Mouse (Mus musculus) CD4-positive, CD25-positive, alpha-beta regulatory T cell, adult 4 months (primary cell): ENCODE results near the gene Slc45a3. TPM values are rescaled to one million over a fixed set of nuclear protein-coding genes. Genes with fewer than 3 reads are reported as not detected.

ENCODE experiments used
- ATAC-seq: one replicate; pipeline ENCODE4 v1.8.0; 2017
- polyA plus RNA-seq, 2 experiments: library from polyadenylated mRNA; unstranded; fragments of 100-300 nt; shearing (Covaris generic); gene quantifications; one replicate each; pipeline ENCODE4 v1.2.1; 2017

The Slc45a3 gene
- polyA plus RNA-seq, 2 experiments from 2014 or later: 0.26 to 0.49 TPM

DNA sequence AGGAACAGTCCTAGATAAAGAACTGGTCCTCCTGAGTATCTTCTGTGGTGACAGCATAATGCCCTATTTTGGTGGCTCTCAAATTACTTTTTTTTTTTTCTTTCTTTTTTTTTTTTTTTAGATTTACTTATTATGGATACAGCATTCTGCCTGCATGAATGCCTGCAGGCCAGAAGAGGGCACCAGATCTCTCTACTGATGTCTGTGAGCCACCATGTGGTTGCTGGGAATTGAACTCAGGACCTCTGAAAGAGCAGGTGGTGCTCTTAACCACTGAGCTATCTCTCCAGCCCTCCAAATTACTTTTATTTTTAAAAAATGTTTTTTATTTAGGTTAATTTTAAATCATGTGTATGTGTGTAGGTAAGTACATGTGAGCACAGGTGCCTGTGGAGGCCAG, 37.7 kb downstream of the Slc45a3 start:
- peak; percentile 54 for ATAC-seq

DNA sequence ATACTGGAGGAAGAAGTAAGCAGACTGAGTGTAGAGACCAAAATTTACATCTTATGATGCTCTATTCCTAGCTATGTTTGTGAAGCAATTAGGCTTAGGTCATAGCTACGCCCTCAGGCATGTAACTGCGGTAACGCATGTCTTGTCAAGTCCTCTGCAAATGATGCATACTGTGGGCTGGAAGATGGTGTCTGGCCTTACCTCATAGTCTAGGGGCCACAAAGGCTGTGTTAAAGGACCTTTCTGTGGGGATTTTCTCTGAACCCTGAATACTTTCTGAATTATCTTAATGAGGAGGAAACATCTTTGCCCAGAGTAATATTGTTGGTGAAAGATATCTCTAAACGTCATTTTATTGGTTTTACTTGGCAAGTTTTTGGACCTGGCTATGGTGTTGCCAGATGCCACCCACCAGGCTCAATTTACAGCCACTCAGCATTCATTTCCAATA, 39.1 kb downstream of the Slc45a3 start:
- ATAC-seq: no peak

DNA sequence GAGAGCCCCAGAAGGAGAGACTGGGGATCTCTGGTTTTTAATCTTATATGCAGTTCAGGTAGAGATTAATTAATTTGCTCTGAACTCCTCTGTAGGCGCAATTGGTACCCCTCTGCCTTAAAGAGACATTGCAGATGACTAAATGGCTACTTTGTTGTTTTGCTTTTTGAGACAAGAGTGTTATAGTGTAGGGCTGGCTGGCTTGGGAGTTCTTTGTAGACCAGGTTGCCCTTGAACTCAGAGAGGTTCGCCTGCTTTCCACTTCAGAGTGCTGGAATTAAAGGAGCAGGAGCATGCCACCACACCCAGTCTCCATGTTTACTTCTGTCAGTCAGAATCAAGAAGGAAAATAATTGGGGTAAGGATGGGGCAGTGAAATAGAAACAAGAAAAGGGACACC, 40.3 kb downstream of the Slc45a3 start:
- ATAC-seq: no peak

DNA sequence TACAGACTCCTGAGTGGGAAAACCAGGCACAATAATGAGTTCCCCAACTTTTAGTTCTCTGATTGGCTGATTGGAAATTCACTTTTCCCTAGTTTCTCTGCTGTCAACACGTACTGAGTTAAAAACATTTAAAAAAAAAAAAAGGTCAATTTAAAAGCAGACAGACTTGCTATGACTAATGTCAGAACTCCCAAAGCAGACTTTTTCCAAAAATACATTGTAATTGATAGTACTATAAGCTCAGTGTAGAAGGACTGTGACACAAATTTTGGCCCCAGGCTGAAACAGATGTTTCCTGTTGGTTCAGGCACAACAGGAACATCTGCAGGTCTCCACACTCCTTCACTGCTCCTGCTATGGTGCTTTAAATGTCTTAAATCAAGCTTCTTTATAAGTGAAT, 41.0 kb downstream of the Slc45a3 start:
- ATAC-seq: no peak

DNA sequence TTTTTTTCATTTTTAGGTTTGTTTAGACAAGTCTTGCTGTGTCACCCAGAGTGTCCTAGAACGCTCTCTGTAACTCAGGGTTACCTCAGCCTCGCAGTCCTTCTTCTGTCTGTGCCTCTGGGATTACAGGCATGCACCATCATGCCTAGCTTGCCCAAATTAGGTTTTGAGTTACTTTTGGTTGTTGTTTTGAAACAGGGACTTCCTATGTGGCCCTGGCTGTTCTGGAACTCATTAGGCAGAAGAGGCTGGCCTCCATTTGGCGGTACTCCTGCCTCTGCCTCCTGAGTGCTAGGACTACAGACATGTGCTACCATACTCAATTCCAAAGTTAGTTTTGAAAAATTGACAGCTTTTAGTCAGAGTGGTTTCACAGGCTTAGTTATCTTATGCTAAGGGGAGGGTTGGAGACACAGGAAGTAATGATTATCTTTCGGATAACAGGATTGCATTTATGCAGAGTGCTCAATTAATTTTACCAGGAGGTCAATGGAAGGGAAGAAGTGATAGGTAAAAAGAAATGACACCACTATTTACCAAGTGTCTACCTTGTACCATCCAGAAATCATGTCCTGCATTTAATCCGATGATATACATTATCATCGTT, 41.9 kb downstream of the Slc45a3 start:
- ATAC-seq: no peak

DNA sequence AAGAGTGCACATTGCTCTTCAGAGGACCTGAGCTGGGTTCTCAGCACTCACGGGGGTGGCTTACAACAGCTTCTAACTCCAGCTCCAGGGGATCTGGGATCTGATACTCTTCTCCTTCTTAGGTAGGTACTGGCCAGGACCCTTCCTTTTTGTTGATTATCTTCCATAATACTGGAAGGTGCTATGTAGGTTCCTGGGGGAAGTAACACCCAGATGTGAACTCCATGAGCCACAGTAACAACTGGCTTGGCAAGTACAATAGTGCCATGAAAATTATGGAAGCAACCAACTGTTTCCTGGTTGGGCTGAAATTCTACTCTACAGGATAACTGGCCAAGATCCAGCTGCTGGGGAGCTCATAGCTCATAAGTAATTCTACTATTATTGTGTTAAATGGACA, 42.7 kb downstream of the Slc45a3 start:
- no peak for ATAC-seq

DNA sequence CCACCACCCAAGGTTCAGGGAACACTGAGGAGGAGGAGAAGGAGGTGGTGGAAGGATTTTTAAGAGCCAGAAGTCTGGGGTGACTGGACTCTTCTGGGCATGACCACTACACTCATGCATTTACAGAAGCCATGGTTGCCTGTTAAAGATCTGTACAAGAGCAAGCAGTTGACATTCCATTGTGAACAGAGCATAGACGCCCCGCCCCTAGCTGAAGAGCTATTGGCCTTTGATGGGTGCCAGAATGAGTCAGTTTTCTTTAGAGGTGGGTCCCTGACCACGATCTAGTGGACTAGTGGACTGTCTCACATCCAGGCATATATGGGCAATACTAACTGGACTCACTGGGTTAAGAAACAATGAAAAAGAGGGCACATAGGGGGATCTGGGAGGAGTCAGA, 43.3 kb downstream of the Slc45a3 start:
- no peak for ATAC-seq

DNA sequence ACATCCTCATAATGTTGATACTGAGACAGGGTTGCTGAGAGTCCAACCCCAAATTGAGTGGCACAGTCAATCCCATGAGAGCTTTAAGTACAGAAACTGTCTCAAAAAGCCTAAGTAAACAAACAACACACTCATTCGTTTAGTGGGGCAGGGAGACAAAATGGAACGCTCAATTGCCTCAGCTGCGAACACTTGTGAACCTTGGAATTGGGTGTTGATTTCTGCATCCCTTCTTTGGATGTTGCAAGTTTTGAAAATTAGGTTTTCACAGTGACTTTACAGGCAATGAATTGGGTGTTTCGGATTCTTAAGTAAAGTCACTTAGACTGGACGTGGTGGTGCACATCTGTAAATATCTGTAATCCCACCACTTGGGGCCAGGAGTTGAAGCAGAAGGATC, 44.0 kb downstream of the Slc45a3 start:
- no peak for ATAC-seq

DNA sequence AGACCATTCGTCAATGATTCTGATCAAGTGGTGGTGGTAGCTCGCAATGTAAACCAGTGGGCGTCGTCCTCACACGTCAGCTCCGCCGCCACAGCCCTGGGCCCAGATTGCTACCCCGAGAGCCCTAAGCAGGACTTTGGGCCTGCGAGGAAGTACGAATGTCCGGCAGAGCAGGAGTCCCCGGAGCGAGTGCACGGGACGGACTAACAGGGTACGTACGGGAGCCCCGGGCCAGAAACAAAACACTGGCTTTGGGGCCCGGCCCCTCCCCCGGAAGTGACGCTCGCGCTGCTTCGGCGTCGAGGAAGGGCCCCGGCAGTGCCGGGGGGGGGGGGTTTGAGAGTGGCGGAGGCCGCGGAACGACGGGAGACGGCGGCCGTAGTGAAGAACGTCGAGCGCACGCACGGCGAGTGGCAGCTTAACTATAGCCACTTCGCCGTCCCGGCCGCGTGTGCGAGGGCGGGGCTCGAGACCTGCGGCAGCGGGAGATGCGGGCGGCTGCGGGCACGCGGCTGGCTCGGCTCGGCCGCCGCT, 44.6 kb downstream of the Slc45a3 start, which contains the start of gene Elk4:
Gene Elk4, plus strand, starts transcription at position 326 of the 534 bp plus-strand sequence.
- peak; percentile 50 for ATAC-seq

DNA sequence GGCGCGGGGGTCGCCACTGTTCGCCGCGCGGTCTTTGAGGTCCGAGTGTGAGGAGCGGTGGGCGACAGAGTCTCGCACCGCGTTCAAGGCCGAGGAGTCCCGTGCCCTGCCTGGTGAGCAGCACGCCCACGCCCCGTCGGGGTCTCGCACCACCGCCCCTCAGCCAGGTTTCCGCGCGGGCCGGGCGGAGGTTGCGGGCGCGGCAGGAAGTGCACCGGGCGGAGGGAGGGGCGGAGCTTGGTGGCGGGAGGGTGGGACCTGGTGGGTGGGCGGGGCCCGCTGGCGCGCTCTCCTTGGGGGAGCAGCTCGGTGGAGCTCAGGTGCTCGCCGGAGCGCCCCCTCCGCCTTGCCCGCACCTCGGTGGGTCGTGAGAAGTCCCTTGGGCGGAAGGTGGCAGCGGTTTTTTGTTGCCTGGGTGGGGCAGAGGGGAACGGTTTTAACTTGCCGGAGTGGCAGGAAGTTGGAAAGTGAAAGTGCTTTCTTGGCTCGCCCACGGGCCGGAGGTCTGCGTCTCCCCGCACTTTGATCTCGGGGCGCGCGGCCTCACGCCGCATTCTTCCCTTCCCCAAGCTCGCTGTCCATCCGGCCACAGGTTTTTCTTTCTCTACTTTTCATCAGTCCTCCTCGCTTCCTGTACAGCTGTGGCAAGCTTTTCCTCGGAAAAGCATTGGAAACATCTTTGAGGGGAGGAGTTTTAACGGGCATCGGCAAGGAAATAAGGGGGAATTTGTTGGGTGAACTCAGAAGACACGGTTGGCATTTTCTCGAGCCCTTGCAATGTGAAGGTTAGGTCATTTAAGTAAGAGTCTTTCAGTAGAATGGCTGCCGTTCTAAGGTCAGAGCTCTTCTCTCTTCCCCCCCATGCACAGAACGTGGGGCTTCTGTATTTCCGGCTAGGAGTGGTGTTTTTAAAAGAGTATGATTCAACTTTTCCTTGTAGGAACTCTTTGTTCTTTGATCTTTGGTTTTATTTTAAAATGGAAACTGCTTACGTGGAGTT, 45.4 kb downstream of the Slc45a3 start:
- peak; percentile 54 for ATAC-seq

DNA sequence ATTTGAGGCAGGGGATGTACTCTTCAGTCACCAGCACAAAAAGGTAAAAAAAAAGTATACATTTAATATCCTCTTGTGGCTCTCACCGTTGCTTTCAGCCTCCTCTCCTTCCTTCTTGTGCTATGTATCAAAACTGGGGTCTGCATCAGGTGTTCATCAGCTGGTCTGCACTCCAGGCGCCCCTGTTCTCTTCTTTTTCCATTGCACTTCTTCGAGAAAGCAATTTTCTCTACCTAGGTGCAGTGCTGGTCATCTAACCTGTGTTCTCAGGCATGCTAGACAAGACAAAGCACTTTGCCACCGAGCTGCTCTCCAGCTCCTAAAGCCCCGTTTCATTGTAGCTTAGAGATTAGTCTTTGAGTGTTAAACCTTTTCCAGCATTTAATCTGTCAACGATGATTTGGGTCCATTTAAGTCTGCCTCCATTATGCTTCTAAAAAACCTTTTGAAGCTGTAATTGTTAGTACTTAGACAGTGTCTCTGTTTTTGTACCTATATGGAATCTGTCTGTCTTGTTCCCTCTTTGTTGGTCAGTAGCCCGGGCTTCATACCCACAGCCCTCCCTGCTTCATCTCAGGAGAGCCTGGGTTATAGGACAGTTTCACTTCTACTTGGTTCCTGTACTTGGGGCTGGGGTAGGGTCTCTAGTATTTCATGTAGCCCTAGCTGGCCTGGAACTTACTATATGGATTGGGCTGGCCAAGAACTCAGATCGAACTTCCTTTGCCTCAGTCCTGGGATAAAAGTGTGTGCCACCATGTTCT, 46.3 kb downstream of the Slc45a3 start:
- ATAC-seq: no peak

DNA sequence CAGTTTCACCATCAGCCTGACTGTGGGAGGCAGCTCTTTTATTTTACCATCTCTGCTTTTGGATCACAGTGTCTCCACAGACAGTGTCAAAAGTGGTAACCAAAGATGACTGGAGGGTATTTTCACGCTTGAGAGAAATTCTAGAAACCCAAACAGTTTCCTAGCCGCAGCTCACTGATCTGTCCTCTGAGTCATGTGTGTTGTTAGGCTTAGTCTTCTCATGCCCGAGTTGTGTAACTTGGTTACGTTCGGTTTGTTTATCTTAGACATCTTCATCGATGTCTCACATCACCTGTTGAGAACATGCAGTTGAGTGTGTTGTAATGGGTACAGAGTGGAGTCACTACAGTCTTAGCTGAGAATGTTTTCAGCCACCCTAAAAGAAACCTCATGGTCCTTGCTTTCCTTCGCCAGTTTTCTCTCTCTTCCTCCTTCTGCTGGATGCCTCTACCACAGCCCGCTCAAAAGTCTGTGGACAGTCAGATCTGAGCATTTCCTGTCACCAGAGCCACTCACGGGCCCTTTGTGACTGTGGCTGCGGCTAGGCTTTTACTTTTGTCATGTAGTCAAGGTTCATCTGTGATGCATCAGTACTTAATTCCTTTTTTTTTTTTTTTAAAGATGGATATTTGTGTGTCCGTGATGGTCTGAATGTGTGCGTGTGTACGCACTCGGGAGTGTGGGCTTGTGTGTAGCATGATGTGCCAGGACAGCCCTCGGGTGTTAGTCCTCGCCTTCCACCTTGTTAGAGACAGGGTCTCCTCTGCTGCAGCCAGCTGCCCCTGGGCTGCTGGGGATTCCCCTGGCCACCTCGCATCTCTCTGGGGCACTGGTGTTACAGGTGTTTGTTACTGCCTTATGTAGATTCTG, 48.1 kb downstream of the Slc45a3 start:
- ATAC-seq: peak; percentile 46

DNA sequence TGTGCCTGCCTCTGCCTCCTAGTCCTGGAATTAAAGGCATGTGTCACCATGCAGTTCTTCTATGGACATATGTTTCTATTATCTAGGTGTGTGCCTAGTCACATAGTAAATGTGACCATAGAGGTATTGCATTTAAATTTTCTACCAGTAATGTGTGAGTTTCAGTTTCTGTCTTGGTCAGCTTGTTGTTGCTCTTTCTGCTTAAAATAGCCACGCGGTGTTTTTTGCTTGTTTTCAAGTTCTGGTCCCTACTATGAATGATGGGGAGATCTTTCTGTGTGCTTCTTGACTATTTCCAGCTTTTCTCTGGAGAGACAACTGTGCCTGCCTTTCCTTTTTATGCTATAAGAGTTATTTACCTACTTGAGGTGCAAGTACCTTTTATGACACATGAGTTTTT, 49.0 kb downstream of the Slc45a3 start:
- ATAC-seq: no peak

DNA sequence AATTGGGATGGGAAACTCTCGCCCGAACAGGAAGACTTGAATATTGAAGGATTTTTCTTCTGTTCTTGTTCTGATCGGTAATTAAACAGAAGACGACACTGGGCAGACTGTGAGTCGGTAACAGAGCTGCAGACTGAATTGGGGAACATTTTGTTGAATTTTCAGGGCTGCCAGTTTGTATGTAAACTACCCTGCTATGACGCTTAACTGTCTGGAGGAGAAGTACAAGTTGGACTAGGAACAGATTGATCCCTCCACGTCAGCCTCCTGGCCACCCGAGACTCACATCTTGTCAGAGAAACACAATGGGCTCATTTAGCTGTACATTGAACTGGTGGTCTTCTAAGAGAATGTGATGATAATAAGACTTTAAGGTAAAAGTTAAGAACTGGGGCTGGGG, 50.1 kb downstream of the Slc45a3 start:
- ATAC-seq: no peak

DNA sequence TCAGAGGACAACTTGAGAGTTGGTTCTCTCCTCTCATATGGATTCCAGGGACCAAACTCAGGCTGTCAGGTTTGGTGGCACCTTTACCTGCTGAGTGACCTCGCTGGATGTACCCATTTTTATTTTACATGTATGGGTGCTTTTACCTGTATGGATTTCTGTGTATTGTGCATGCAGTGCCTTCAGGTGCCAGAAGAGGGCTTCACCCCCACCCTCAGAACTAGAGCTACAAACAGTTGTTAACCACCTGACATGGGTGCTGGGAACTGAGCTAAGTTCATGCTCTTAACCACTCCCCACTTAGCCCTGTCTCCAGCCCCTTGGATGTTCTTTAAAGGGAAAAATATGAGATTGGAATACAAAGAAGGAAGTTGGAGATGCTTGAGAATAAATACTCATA, 52.0 kb downstream of the Slc45a3 start:
- ATAC-seq: no peak

DNA sequence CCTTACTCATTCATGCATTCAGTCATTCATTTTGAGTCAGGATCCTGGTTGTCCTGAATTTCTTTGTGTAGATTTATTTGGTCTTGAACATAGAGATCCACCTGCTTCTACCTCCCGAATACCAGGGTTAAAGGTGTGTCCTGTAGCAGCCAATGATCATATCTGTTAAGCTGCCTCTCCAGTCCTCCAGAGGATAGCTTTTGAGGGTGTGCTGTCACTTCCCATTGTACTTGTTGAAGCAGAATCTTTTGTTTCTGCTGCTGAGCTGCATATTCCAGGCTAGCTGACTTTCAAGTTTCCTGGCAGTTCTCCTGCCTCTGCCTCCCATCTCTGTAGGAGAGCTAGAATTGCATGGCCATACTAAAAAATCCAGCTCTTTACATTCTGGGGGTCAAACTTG, 53.9 kb downstream of the Slc45a3 start:
- no peak for ATAC-seq

DNA sequence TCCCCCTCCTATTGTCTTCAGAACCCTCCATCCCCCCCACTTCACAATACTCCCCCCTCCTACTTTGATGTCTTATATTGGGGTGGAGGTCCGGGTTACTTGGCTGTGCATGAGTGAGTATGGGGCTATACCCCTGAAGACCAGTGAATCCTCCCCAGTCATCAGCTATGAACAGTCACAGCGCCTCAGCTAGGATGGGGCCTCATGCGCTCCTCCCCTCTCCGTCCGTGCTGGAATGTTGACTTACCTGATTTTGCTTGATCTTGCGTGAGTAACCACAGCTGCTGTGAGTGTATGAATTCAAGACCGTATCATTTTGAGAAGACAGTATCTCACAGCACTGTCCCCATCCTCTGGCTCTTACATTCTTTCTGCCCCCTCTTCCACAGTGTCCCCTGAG, 57.1 kb downstream of the Slc45a3 start:
- ATAC-seq: no peak

DNA sequence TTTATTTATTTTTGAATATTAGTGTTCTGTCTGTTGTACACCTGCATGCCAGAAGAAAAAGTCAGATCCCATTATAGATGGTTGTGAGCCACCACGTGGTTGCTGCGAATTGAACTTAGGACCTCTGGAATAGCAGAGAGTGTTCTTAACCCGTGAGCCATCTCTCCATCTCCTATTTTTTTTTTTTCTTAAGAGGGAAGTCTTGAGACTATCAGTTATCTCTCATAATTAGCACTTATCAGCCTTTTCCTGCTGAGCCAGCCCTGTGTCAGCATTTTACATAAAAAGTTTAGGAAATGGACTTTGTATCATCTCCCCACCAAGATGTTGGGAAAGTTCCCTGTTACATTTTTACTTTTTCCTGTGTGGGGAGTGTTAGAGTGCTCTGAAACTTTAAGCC, 59.3 kb downstream of the Slc45a3 start:
- no peak for ATAC-seq

DNA sequence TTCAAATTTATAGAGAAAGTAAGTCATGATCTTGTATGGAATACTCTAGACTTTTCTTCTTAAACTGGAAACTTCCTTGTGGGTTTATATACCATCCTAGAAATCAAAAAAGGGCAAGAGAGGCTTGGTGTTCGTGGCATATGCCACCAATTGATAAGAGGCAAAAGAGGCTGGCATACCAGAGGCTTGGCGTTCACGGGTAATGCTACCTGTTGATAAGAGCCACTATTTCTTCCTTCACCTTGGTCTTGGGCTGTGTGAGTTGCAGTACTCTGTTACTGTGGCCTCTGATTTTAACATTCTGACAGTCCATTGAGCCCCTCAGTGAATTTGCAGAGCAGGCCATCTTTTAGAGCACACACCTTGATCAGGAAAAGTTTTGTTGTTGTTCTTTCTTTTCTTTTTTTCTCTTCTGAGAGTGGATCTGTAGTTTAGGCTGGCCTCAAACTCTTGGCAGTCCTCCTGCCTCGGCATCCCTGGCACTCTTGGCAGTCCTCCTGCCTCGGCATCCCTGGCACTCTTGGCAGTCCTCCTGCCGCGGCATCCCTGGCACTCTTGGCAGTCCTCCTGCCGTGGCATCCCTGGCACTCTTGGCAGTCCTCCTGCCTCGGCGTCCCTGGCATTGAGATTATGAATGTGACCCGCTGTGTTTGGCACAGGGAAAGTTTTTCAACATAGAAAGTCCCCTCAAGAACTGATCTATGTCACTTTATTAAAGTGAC, 64.3 kb downstream of the Slc45a3 start:
- ATAC-seq: no peak

DNA sequence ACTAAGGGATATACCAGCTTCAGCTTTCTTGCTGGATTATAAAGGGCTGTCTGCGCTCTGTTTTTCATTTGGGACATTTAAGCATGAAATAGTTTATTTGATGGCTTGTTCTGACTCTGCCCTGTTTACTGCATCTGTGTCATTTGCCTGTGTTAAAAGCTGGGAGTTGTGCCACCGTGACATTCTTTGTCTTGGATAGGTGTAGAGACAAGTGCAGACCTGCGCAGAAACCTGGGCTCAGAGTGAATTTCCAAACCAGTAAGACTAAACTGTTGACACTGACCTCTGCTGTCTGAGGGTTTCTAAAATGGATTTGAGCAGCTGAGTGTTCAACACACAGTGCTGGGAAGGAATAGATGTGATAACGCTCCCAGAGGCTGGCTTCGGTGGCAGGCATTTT, 65.2 kb downstream of the Slc45a3 start:
- no peak for ATAC-seq

DNA sequence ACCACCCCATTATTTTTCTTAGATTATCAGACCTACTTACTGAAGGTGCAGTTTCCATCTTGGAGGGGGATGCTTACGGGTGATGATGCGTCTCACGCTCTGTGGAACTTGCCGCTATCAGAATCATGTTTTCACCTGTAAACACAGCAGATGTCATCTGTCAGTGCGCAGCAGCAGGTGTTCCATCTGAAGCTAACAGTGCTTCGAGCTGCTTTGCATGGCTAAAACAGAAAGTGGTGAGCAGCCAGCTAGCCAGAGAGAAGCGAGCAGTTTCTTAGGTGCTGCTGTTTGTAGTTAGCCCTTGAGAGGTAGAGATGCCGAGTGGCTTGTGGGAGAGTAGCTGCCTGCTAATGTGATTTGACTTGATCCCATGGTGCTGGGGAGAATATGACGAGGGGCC, 65.6 kb downstream of the Slc45a3 start:
- ATAC-seq: no peak
